Mouse (Mus musculus): ENCODE data around the gene Usp15.

Usp15 gene

GRCm38 (mm10) chr10:123170898-123171297 is 25.9 kb downstream of the Usp15 start:
- no peak for DNase-seq

GRCm38 (mm10) chr10:123165542-123165941 is 31.3 kb downstream of the Usp15 start:
- DNase-seq = no peak

- DNase-seq = no peak
These were observed 36.3 kb downstream of the Usp15 start for GRCm38 (mm10) chr10:123160508-123160907.

- no peak for DNase-seq
These were observed 37.5 kb downstream of the Usp15 start for GRCm38 (mm10) chr10:123159316-123159715.

GRCm38 (mm10) chr10:123156392-123156791 is 40.4 kb downstream of the Usp15 start:
- DNase-seq = no peak

GRCm38 (mm10) chr10:123155764-123156163 is 41.0 kb downstream of the Usp15 start:
- DNase-seq = no peak

- no peak for DNase-seq
These were observed 43.5 kb downstream of the Usp15 start for GRCm38 (mm10) chr10:123153321-123153720.

- no peak for DNase-seq
These were observed 48.6 kb downstream of the Usp15 start for GRCm38 (mm10) chr10:123148025-123148814.

- no peak for DNase-seq
These were observed 49.6 kb downstream of the Usp15 start for GRCm38 (mm10) chr10:123147180-123147579.

GRCm38 (mm10) chr10:123146349-123146748 is 50.4 kb downstream of the Usp15 start:
- no peak for DNase-seq

- no peak for DNase-seq
These were observed 52.5 kb downstream of the Usp15 start for GRCm38 (mm10) chr10:123144256-123144655.

- no peak for DNase-seq
These were observed 54.3 kb downstream of the Usp15 start for GRCm38 (mm10) chr10:123142395-123143050.

GRCm38 (mm10) chr10:123135818-123136217 is 61.0 kb downstream of the Usp15 start:
- no peak for DNase-seq

- DNase-seq = no peak
These were observed 65.3 kb downstream of the Usp15 start for GRCm38 (mm10) chr10:123131487-123131886.

GRCm38 (mm10) chr10:123120666-123121392 is 76.0 kb downstream of the Usp15 start:
- DNase-seq = no peak

GRCm38 (mm10) chr10:123116861-123117260 is 79.9 kb downstream of the Usp15 start:
- no peak for DNase-seq

GRCm38 (mm10) chr10:123113466-123113865 is 83.3 kb downstream of the Usp15 start:
- DNase-seq = no peak

- DNase-seq = no peak
These were observed 84.0 kb downstream of the Usp15 start for GRCm38 (mm10) chr10:123112787-123113168.

GRCm38 (mm10) chr10:123112056-123112786 is 84.6 kb downstream of the Usp15 start:
- DNase-seq = no peak

- no peak for DNase-seq
These were observed 86.2 kb downstream of the Usp15 start for GRCm38 (mm10) chr10:123110548-123110947.

GRCm38 (mm10) chr10:123108527-123108926 is 88.3 kb downstream of the Usp15 start:
- no peak for DNase-seq

- no peak for DNase-seq
These were observed 88.7 kb downstream of the Usp15 start for GRCm38 (mm10) chr10:123108121-123108520.

GRCm38 (mm10) chr10:123101303-123101702 is 95.5 kb downstream of the Usp15 start:
- no peak for DNase-seq

Measured in thymus, postnatal 36 days (tissue).